Mouse (Mus musculus): Measurements from ENCODE around the gene Stat5a. TPM values are rescaled to one million over a fixed set of nuclear protein-coding genes. Genes with fewer than 3 reads are reported as not detected.

Stat5a gene
- polyA plus RNA-seq, 1 experiment = 34.2 TPM

- Histone ChIP-seq H3K27ac (replicated peaks; ENCODE audit: low read depth, low read length) (no peak overlapping the region), H3K4me1 (ENCODE audit: control insufficient read depth, insufficient read depth, insufficient read length, low read length) (peaks cover 20% of the 10 kb centered on the region), H3K4me3 (ENCODE audit: insufficient read depth, low read depth, low read length) (no peak overlapping the region)
Observed at GRCm38 (mm10) chr11:100863141-100863540, 4.0 kb downstream of the Stat5a start.

GRCm38 (mm10) chr11:100865618-100866017 is 6.5 kb downstream of the Stat5a start:
- no peak overlapping the region for H3K4me3 ChIP-seq (ENCODE audit: insufficient read depth, low read depth, low read length)
- H3K4me1 ChIP-seq (ENCODE audit: control insufficient read depth, insufficient read depth, insufficient read length, low read length) = peaks cover 18% of the 10 kb centered on the region

GRCm38 (mm10) chr11:100870256-100870967 is 11.3 kb downstream of the Stat5a start:
- Histone ChIP-seq H3K27ac (replicated peaks; ENCODE audit: low read depth, low read length) (no peak overlapping the region), H3K4me1 (ENCODE audit: control insufficient read depth, insufficient read depth, insufficient read length, low read length) (peaks cover 9% of the 10 kb centered on the region), H3K4me3 (ENCODE audit: insufficient read depth, low read depth, low read length) (no peak overlapping the region)

More at GRCm38 (mm10) chr11:100865618-100866017, 6.5 kb downstream of the Stat5a start:
- H3K27ac ChIP-seq (replicated peaks; ENCODE audit: low read depth, low read length) = no peak overlapping the region

GRCm38 (mm10) chr11:100870968-100871350 is 11.8 kb downstream of the Stat5a start:
- Histone ChIP-seq H3K4me1 (ENCODE audit: control insufficient read depth, insufficient read depth, insufficient read length, low read length) (peaks cover 9% of the 10 kb centered on the region), H3K27ac (replicated peaks; ENCODE audit: low read depth, low read length) (no peak overlapping the region), H3K4me3 (ENCODE audit: insufficient read depth, low read depth, low read length) (no peak overlapping the region)

GRCm38 (mm10) chr11:100875761-100876160 is 16.6 kb downstream of the Stat5a start:
- Histone ChIP-seq H3K4me3 (ENCODE audit: insufficient read depth, low read depth, low read length) (no peak overlapping the region), H3K27ac (replicated peaks; ENCODE audit: low read depth, low read length) (no peak overlapping the region), H3K4me1 (ENCODE audit: control insufficient read depth, insufficient read depth, insufficient read length, low read length) (no peaks in the 10 kb centered on the region)

DNA sequence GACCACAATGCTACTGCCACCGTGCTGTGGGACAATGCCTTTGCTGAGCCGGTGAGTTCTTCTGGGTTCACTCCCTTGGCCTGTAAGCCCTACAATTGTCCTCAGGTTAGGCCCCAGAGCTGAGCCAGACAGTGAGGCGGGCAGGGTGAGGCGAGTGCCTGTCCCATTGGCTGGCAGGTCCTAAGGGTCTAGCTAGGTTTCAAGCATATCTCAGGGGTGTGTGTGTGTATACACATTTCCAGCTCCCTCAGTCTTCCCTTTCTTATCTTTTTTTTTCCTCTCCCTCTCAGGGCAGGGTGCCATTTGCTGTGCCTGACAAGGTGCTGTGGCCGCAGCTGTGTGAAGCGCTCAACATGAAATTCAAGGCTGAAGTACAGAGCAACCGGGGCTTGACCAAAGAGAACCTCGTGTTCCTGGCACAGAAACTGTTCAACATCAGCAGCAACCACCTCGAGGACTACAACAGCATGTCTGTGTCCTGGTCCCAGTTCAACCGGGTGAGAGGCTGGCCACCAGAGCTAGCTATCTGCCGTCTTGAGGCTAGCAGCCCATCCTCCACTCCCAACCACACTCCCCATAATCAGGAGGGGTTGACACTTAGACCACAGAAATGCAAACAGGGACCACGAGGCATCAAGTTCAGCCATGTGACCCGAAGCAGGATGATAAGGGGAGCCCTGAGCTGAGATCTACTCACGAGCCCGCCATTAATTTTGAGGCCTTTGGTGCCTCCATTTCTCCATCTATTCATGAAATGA is 20.3 kb downstream of the Stat5a start:
- Histone ChIP-seq H3K27ac (replicated peaks; ENCODE audit: low read depth, low read length) (no peak overlapping the region), H3K4me1 (ENCODE audit: control insufficient read depth, insufficient read depth, insufficient read length, low read length) (no peaks in the 10 kb centered on the region), H3K4me3 (ENCODE audit: insufficient read depth, low read depth, low read length) (no peak overlapping the region)

GRCm38 (mm10) chr11:100883640-100884039 is 24.5 kb downstream of the Stat5a start:
- no peak overlapping the region for H3K4me3 ChIP-seq (ENCODE audit: insufficient read depth, low read depth, low read length)
- H3K27ac ChIP-seq (replicated peaks; ENCODE audit: low read depth, low read length) = no peak overlapping the region
- no peaks in the 10 kb centered on the region for H3K4me1 ChIP-seq (ENCODE audit: control insufficient read depth, insufficient read depth, insufficient read length, low read length)

- Histone ChIP-seq H3K4me1 (ENCODE audit: control insufficient read depth, insufficient read depth, insufficient read length, low read length) (no peaks in the 10 kb centered on the region), H3K4me3 (ENCODE audit: insufficient read depth, low read depth, low read length) (no peak overlapping the region), H3K27ac (replicated peaks; ENCODE audit: low read depth, low read length) (no peak overlapping the region)
Observed at GRCm38 (mm10) chr11:100885472-100885871, 26.3 kb downstream of the Stat5a start.

- Histone ChIP-seq H3K4me3 (ENCODE audit: insufficient read depth, low read depth, low read length) (no peak overlapping the region), H3K27ac (replicated peaks; ENCODE audit: low read depth, low read length) (no peak overlapping the region), H3K4me1 (ENCODE audit: control insufficient read depth, insufficient read depth, insufficient read length, low read length) (no peaks in the 10 kb centered on the region)
Observed at GRCm38 (mm10) chr11:100886188-100886740, 27.1 kb downstream of the Stat5a start.

DNA sequence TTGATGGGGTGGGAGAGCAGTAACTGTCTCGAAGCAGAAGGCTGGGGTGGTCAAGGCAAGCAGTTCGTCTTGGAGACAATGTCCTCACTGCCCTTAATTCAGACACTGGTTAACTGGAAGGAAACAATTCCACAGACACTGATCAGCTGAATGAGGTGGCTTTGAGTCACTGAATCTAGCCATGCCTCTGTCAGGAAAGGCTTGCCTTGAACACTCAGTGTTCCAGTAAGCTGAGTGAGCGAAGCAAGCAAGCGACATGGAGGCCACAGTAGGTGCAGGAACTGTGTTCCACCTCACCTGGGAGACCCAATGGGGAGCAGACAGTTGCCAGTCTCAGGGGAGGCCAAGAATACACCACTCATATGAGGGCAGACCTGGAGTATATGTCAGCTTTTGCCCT is 28.1 kb downstream of the Stat5a start:
- no peak overlapping the region for H3K4me3 ChIP-seq (ENCODE audit: insufficient read depth, low read depth, low read length)
- H3K27ac ChIP-seq (replicated peaks; ENCODE audit: low read depth, low read length) = no peak overlapping the region
- no peaks in the 10 kb centered on the region for H3K4me1 ChIP-seq (ENCODE audit: control insufficient read depth, insufficient read depth, insufficient read length, low read length)

DNA sequence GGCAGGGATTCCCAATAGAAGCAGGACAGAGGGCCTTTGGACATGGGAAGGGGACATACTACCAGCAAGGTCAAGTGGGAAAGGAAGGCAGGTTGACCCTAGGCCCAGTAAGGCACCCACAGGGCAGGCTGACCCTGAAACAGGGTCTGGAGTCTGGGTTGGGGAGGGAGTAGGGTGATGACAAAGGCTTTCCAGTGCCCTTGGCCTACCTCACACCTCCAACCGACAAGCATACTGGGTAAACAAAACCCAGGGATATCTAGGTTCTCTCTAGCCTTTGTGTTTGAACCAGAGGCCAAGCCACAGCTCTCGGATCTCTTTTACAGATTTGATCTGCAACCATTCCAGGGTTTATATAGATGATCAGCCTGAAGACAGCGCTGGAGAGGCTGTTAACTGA is 28.6 kb downstream of the Stat5a start:
- Histone ChIP-seq H3K4me3 (ENCODE audit: insufficient read depth, low read depth, low read length) (no peak overlapping the region), H3K27ac (replicated peaks; ENCODE audit: low read depth, low read length) (no peak overlapping the region), H3K4me1 (ENCODE audit: control insufficient read depth, insufficient read depth, insufficient read length, low read length) (no peaks in the 10 kb centered on the region)

DNA sequence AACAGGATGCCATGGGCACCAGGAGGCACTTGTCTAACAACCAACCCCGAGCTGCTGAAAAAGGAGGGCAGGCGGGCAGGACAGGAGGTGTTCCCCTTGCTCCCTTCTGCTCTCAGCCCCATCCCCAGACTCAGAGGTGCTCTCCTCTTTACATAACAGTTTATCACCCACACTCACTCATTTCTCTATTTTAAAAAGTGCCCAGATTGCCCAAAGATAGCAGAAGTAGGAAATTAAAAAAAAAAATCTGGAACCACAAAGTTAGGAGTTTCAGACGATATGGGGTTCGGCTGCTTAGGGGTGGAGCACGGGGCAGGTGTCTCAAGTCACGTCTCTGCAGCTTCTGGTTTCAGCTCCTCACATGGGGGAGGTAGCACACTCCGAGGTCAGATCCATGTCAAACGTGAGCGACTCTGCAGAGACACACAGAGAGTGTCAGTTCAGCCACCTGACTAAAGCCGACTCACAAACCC is 29.2 kb downstream of the Stat5a start:
- no peaks in the 10 kb centered on the region for H3K4me1 ChIP-seq (ENCODE audit: control insufficient read depth, insufficient read depth, insufficient read length, low read length)
- no peak overlapping the region for H3K27ac ChIP-seq (replicated peaks; ENCODE audit: low read depth, low read length)
- H3K4me3 ChIP-seq (ENCODE audit: insufficient read depth, low read depth, low read length) = no peak overlapping the region

- no peak overlapping the region for H3K4me3 ChIP-seq (ENCODE audit: insufficient read depth, low read depth, low read length)
- no peak overlapping the region for H3K27ac ChIP-seq (replicated peaks; ENCODE audit: low read depth, low read length)
- no peaks in the 10 kb centered on the region for H3K4me1 ChIP-seq (ENCODE audit: control insufficient read depth, insufficient read depth, insufficient read length, low read length)
Observed at GRCm38 (mm10) chr11:100890481-100890880, 31.3 kb downstream of the Stat5a start.

- Histone ChIP-seq H3K27ac (replicated peaks; ENCODE audit: low read depth, low read length) (no peak overlapping the region), H3K4me3 (ENCODE audit: insufficient read depth, low read depth, low read length) (no peak overlapping the region), H3K4me1 (ENCODE audit: control insufficient read depth, insufficient read depth, insufficient read length, low read length) (no peaks in the 10 kb centered on the region)
Observed at GRCm38 (mm10) chr11:100891256-100892123, 32.3 kb downstream of the Stat5a start.

DNA sequence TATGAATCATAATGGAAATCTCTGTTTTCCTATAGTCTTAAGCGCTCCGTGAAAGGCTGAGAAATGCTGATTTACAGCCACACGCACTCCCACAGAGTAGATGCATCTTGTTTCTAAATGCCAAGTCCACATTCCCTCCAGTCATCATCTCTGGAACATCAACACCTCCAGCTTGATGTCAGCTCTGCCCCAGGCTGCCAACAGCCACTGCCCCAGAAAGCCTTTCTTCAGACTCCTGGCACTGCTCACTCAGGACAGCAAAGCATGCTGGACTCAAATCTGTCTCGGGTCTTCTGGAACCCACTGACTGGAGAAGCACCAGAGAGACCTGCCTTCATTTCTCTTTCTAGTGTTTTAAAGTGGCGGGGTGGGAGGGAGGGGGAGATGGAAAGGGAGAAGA is 33.3 kb downstream of the Stat5a start:
- Histone ChIP-seq H3K27ac (replicated peaks; ENCODE audit: low read depth, low read length) (no peak overlapping the region), H3K4me1 (ENCODE audit: control insufficient read depth, insufficient read depth, insufficient read length, low read length) (no peaks in the 10 kb centered on the region), H3K4me3 (ENCODE audit: insufficient read depth, low read depth, low read length) (no peak overlapping the region)

All from brown adipose tissue, adult 24 weeks (tissue).